Mouse (Mus musculus): ENCODE measurements around the gene Gm9958. TPM values are rescaled to one million over a fixed set of nuclear protein-coding genes. Genes with fewer than 3 reads are reported as not detected.

Gene Gm9958
- polyA plus RNA-seq (2015; fragmentation: Nextera tagmentation; extraction: Ambion mirVana) = 2.4 and 2.5 TPM in 2 replicates

GRCm38 (mm10) chr5:90367067-90367303 is at the start of gene Gm9958:
TSS of gene Gm9958 (plus strand) at chr5:90367204.

DNA sequence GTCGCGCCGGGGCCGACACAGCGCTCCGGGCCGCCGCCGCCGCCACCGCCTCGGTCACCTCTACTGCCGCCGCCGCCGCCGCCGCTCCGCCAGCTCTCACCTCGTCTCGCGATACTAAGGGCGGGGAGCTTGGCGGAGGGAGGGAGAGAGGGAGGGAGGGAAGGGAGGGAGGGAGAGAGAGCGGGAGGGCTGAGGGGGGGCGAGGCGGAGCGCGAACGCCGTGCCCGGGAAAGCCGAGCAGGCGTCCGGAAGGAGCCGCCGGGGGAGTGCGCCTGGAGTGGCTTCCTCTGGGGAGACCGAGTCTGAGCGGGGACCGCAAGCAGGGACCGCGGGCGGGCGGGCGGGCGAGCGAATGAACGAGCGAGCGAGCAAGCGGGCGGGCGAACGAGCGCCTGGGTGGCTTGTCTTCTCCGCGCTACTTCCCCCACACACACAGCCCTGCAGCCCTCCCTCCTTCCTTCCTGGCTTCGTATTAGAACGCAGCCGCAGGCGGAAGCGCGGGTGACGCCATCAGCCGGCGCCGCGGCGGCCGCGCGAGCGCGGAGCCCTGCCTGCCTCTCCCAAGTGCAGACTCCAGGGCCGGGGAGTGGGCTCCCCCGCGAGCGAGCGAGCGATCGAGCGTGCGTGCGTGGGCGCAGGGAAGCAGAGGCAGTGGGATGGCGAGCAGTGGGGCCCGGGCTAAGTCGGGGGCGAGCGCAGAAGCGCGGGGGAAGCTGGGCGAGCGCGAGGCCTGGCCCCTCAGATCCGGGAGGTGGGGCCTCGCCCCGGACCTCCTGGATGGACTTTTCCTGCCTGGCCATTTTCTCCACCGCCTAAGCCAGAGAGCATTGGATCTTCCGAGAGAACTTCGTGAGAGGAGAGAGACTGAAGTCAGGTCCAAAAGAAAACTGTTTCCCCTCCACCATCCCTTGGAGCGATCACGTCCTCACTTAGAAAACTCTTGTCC is 610 bp upstream of the Gm9958 start, which contains the start of gene Ankrd17:
TSS of gene Ankrd17 (minus strand) at position 457 of the 946 bp plus-strand sequence.

Other genes with a start within 250 kb of the Gm9958 start
- gene Cox18, start 143.2 kb upstream of the Gm9958 start, polyA plus RNA-seq (2015; fragmentation: Nextera tagmentation; extraction: Ambion mirVana) = 16.7 and 21.8 TPM in 2 replicates
- gene Ankrd17, start 627 bp upstream of the Gm9958 start, polyA plus RNA-seq (2015; fragmentation: Nextera tagmentation; extraction: Ambion mirVana) = 11.6 and 13.7 TPM in 2 replicates
- 7.0 and 9.9 TPM in 2 replicates for gene Alb, start 93.7 kb downstream of the Gm9958 start, polyA plus RNA-seq (2015; fragmentation: Nextera tagmentation; extraction: Ambion mirVana)
- 3.8 and 5.1 TPM in 2 replicates for gene Afp, start 123.5 kb downstream of the Gm9958 start, polyA plus RNA-seq (2015; fragmentation: Nextera tagmentation; extraction: Ambion mirVana)
- not detected in 2 replicates for gene Afm, start 151.7 kb downstream of the Gm9958 start, polyA plus RNA-seq (2015; fragmentation: Nextera tagmentation; extraction: Ambion mirVana)
- gene 5830473C10Rik, start 193.9 kb downstream of the Gm9958 start, polyA plus RNA-seq (2015; fragmentation: Nextera tagmentation; extraction: Ambion mirVana) = not detected in 2 replicates